Mouse (Mus musculus): ENCODE measurements around the gene Proca1. TPM values are rescaled to one million over a fixed set of nuclear protein-coding genes. Genes with fewer than 3 reads are reported as not detected.
A peak's percentile ranks its signal among the peaks of the same experiment; 100 is the strongest.

Gene Proca1
- polyA plus RNA-seq, 1 experiment: 0.14 TPM

- H3ac ChIP-seq (ENCODE audit: control insufficient read depth, insufficient read length): no peak overlapping the region
- peaks cover 13% of the 10 kb centered on the region for H3K79me2 ChIP-seq (ENCODE audit: control insufficient read depth, insufficient read depth)
- H3K27me3 ChIP-seq (ENCODE audit: control insufficient read depth, insufficient read depth, insufficient read length): no peaks in the 10 kb centered on the region
- peaks cover 26% of the 10 kb centered on the region for H3K36me3 ChIP-seq (ENCODE audit: control insufficient read depth, insufficient read depth)
- peak overlapping the region; percentile 99 for H3K4me2 ChIP-seq (ENCODE audit: low read depth)
- TF ChIP-seq TCF12 (IDR thresholded peaks at IDR 0.05; ENCODE audit: insufficient read depth, poor library complexity, severe bottlenecking): no peak
- TF ChIP-seq CEBPB (IDR thresholded peaks at IDR 0.05; ENCODE audit: insufficient read depth, poor library complexity, severe bottlenecking): no peak
- TF ChIP-seq MYOG (IDR thresholded peaks at IDR 0.05; ENCODE audit: control insufficient read depth in 1 of 3, insufficient read depth in 1 of 3, insufficient read length in 2 of 3, low read depth in 2 of 3): no peak
- TF ChIP-seq MYOD1 (IDR thresholded peaks at IDR 0.05; ENCODE audit: control insufficient read depth in 1 of 3, insufficient read length in 2 of 3, low read depth in 2 of 3): no peak
- peak overlapping the region; percentile 62 for H3K4me3 ChIP-seq
Measured at GRCm38 (mm10) chr11:78176905-78177331, 16.3 kb upstream of the Proca1 start.

DNA sequence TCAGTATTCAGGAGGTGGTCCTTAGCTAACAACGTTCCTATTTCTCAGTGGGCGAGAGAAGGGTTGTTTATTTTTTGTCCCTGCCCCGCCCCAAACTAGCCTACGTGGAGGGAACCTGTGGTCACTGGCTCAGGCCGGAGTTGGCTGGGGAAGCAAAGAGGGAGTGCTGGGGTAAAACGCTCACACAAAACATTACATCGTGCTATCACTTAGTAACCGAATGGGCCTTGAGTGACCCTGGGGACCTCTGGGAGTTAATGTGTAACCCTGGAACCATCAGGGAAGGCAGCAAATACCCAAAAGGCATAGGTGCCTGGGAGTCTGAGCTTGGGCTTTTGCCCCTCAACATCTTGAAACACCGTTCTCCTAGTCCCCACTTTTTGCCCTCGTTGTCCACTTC is 15.8 kb upstream of the Proca1 start:
- Histone ChIP-seq H3ac (ENCODE audit: control insufficient read depth, insufficient read length) (no peak overlapping the region), H3K4me2 (ENCODE audit: low read depth) (peak overlapping the region; percentile 99), H3K4me3 (peak overlapping the region; percentile 62), H3K27me3 (ENCODE audit: control insufficient read depth, insufficient read depth, insufficient read length) (no peaks in the 10 kb centered on the region), H3K36me3 (ENCODE audit: control insufficient read depth, insufficient read depth) (peaks cover 31% of the 10 kb centered on the region), H3K79me2 (ENCODE audit: control insufficient read depth, insufficient read depth) (peaks cover 18% of the 10 kb centered on the region)
- no peak for TF ChIP-seq POLR2A (IDR thresholded peaks at IDR 0.05; ENCODE audit: insufficient read length, low read depth)
- TF ChIP-seq TCF12 (IDR thresholded peaks at IDR 0.05; ENCODE audit: insufficient read depth, poor library complexity, severe bottlenecking): no peak
- TF ChIP-seq E2F4 (IDR thresholded peaks at IDR 0.05; ENCODE audit: insufficient read depth): no peak
- no peak for TF ChIP-seq MYOD1 (IDR thresholded peaks at IDR 0.05; ENCODE audit: control insufficient read depth in 1 of 3, insufficient read length in 2 of 3, low read depth in 2 of 3)
- no peak for TF ChIP-seq POLR2AphosphoS2 (IDR thresholded peaks at IDR 0.05; ENCODE audit: insufficient read length, low read depth)
- no peak for TF ChIP-seq MAX (IDR thresholded peaks at IDR 0.05; ENCODE audit: low read depth)
- TF ChIP-seq SRF (IDR thresholded peaks at IDR 0.05; ENCODE audit: control insufficient read depth, insufficient read length, low read depth): no peak

- peak overlapping the region; percentile 99 for H3K4me2 ChIP-seq (ENCODE audit: low read depth)
Measured at GRCm38 (mm10) chr11:78177903-78178858, 15.0 kb upstream of the Proca1 start.

GRCm38 (mm10) chr11:78178859-78179437 is 14.2 kb upstream of the Proca1 start:
- Histone ChIP-seq H3K36me3 (ENCODE audit: control insufficient read depth, insufficient read depth) (peaks cover 32% of the 10 kb centered on the region), H3K79me2 (ENCODE audit: control insufficient read depth, insufficient read depth) (peaks cover 30% of the 10 kb centered on the region), H3K4me3 (peak overlapping the region; percentile 62), H3ac (ENCODE audit: control insufficient read depth, insufficient read length) (peak overlapping the region; percentile 14), H3K4me2 (ENCODE audit: low read depth) (peak overlapping the region; percentile 95), H3K27me3 (ENCODE audit: control insufficient read depth, insufficient read depth, insufficient read length) (no peaks in the 10 kb centered on the region)
- no peak for TF ChIP-seq CEBPB (IDR thresholded peaks at IDR 0.05; ENCODE audit: insufficient read depth, poor library complexity, severe bottlenecking)
- TF ChIP-seq MYOG (IDR thresholded peaks at IDR 0.05; ENCODE audit: control insufficient read depth in 1 of 3, insufficient read depth in 1 of 3, insufficient read length in 2 of 3, low read depth in 2 of 3): peak in 2 of 3 experiments; percentile 51 to 65
- peak in 2 of 3 experiments; percentile 45 to 73 for TF ChIP-seq MYOD1 (IDR thresholded peaks at IDR 0.05; ENCODE audit: control insufficient read depth in 1 of 3, insufficient read length in 2 of 3, low read depth in 2 of 3)
- peak; percentile 96 for TF ChIP-seq POLR2AphosphoS2 (IDR thresholded peaks at IDR 0.05; ENCODE audit: insufficient read length, low read depth)
- no peak for TF ChIP-seq REST (IDR thresholded peaks at IDR 0.05; ENCODE audit: insufficient read depth, insufficient read length)
- TF ChIP-seq POLR2A (IDR thresholded peaks at IDR 0.05; ENCODE audit: insufficient read length, low read depth): peak; percentile 41

More at GRCm38 (mm10) chr11:78177903-78178858, 15.0 kb upstream of the Proca1 start:
- peak overlapping the region; percentile 14 for H3ac ChIP-seq (ENCODE audit: control insufficient read depth, insufficient read length)
- H3K4me3 ChIP-seq: peak overlapping the region; percentile 62
- TF ChIP-seq E2F4 (IDR thresholded peaks at IDR 0.05; ENCODE audit: insufficient read depth): no peak
- TF ChIP-seq TCF3 (IDR thresholded peaks at IDR 0.05; ENCODE audit: insufficient read length, low read depth): no peak
- TF ChIP-seq SRF (IDR thresholded peaks at IDR 0.05; ENCODE audit: control insufficient read depth, insufficient read length, low read depth): no peak
- TF ChIP-seq MAX (IDR thresholded peaks at IDR 0.05; ENCODE audit: low read depth): no peak
- no peak for TF ChIP-seq CEBPB (IDR thresholded peaks at IDR 0.05; ENCODE audit: insufficient read depth, poor library complexity, severe bottlenecking)
- peak; percentile 76 for TF ChIP-seq POLR2A (IDR thresholded peaks at IDR 0.05; ENCODE audit: insufficient read length, low read depth)
- peak in 2 of 3 experiments; percentile 45 to 80 for TF ChIP-seq MYOG (IDR thresholded peaks at IDR 0.05; ENCODE audit: control insufficient read depth in 1 of 3, insufficient read depth in 1 of 3, insufficient read length in 2 of 3, low read depth in 2 of 3)
- no peak for TF ChIP-seq TCF12 (IDR thresholded peaks at IDR 0.05; ENCODE audit: insufficient read depth, poor library complexity, severe bottlenecking)
- no peak for TF ChIP-seq USF1 (IDR thresholded peaks at IDR 0.05; ENCODE audit: low read depth)
- TF ChIP-seq POLR2AphosphoS2 (IDR thresholded peaks at IDR 0.05; ENCODE audit: insufficient read length, low read depth): peak; percentile 72
- no peak for TF ChIP-seq REST (IDR thresholded peaks at IDR 0.05; ENCODE audit: insufficient read depth, insufficient read length)
- TF ChIP-seq MYOD1 (IDR thresholded peaks at IDR 0.05; ENCODE audit: control insufficient read depth in 1 of 3, insufficient read length in 2 of 3, low read depth in 2 of 3): peak in 2 of 3 experiments; percentile 71 to 72
- H3K79me2 ChIP-seq (ENCODE audit: control insufficient read depth, insufficient read depth): peaks cover 26% of the 10 kb centered on the region
- no peaks in the 10 kb centered on the region for H3K27me3 ChIP-seq (ENCODE audit: control insufficient read depth, insufficient read depth, insufficient read length)
- H3K36me3 ChIP-seq (ENCODE audit: control insufficient read depth, insufficient read depth): peaks cover 32% of the 10 kb centered on the region

All from myocyte (in vitro differentiated cells).